In genomic region chr9:65239176-65239575, GRCm38 (mm10) we compare ENCODE assay signal across 14 mouse cellular contexts. TPM values are rescaled to one million over a fixed set of nuclear protein-coding genes. Genes with fewer than 3 reads are reported as not detected.
"Had no signal": no experiment of that assay in that cellular context is flagged by ENCODE, and none has a peak within 500 bp of the region (broad histone marks: within the 10 kb centered on the region; RNA-seq: fewer than 3 reads in every experiment).

No protein-coding gene starts in this region.

- H3K36me3 ChIP-seq: lung, embryonic 15.5 days; midbrain, embryonic 15.5 days had no signal

- ATAC-seq: hindbrain, postnatal 0 days; inflammation-experienced regulatory T-cells, adult 6 months; midbrain, embryonic 15.5 days had no signal

- H3K27me3 ChIP-seq: kidney, embryonic 15.5 days; liver, embryonic 13.5 days; lung, embryonic 15.5 days; midbrain, embryonic 12.5 days; midbrain, embryonic 15.5 days had no signal

- H3K9ac ChIP-seq: kidney, embryonic 15.5 days; liver, embryonic 13.5 days; lung, embryonic 15.5 days; midbrain, embryonic 12.5 days; midbrain, embryonic 15.5 days had no signal

- DNase-seq: kidney, adult 8-10 months; kidney, postnatal 14 days; kidney, postnatal 4 days; liver, embryonic 13.5 days; thymus, adult 18-20 months; thymus, postnatal 36 days had no signal

- H3K4me2 ChIP-seq: kidney, embryonic 15.5 days; liver, embryonic 13.5 days; midbrain, embryonic 12.5 days; midbrain, embryonic 15.5 days had no signal

- H3K27ac ChIP-seq: hindbrain, postnatal 0 days; left cerebral cortex, adult 2 months; liver, embryonic 13.5 days; midbrain, embryonic 12.5 days; midbrain, embryonic 15.5 days had no signal

- H3K4me3 ChIP-seq: kidney, embryonic 15.5 days; left cerebral cortex, adult 2 months; liver, embryonic 13.5 days; lung, embryonic 15.5 days; megakaryocyte, embryonic 14.5 days; midbrain, embryonic 12.5 days; midbrain, embryonic 15.5 days had no signal

- H3K4me1 ChIP-seq: megakaryocyte, embryonic 14.5 days; midbrain, embryonic 15.5 days had no signal

- H3K9me3 ChIP-seq: kidney, embryonic 15.5 days; liver, embryonic 13.5 days; lung, embryonic 15.5 days; megakaryocyte, embryonic 14.5 days; midbrain, embryonic 12.5 days; midbrain, embryonic 15.5 days had no signal

RNA-seq across cellular contexts. Expression of gene Cilp, which starts 25.8 kb away (rescaled TPM):
- polyA plus RNA-seq: inflammation-experienced regulatory T-cells, adult 6 months had no signal
